Mouse (Mus musculus): ENCODE measurements around the gene Fam213b. TPM values are rescaled to one million over a fixed set of nuclear protein-coding genes. Genes with fewer than 3 reads are reported as not detected.
A peak's percentile ranks its signal among the peaks of the same experiment; 100 is the strongest.

The Fam213b gene
- total RNA-seq, 2 experiments from 2014 or later: 82.5 to 98.2 TPM

DNA sequence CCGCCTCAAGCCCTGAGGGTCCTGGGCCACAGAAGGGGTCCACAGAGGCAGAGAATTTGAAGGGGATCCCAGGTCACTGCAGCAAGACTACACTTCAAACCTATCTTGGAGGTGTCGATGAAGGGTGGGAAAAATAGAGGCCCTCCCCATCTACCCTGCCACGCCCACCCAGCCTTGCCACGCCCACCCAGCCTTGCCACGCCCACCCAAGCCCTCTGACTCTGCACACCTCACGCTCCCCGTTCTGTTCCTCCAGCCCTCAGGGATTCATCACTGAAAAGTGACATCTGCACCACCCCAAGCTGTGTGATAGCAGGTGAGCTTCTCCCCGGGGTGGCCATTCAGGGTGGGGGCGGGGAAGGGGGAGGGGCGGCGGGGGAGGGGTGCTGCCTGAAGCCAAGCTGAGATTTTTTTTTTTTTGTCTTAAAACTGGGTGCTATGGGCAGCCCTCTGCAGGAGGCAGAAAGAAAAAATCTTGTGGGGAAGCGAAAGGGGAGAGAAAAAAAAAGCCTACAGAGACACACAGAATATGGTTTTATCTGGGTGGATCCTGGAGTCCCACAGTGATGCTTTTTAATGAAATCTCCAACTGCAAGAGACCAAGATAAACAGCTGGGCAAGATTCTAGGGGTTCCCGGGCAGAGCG lies 16.8 kb downstream of the Fam213b start:
- DNase-seq: no peak

DNA sequence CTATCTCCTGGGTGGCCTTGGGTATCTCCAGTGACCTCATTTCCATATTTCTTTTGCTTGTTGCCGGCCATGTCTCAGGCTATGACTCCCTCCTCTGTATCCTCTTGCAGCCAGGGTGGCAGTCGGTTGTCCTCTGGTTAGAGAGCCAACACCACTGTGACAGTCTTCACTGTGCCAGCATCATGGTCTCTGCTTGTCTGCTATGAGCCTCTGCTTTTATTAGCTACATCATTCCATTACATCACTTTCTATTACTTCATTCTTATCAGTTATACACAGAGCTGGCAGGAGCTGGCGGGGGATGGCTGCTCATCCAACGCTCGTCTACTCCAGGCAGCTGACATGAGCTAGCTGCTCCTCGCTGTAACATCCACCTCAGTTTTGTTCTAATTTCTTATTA lies 18.2 kb downstream of the Fam213b start:
- peak; percentile 61 to 78 for DNase-seq

DNA sequence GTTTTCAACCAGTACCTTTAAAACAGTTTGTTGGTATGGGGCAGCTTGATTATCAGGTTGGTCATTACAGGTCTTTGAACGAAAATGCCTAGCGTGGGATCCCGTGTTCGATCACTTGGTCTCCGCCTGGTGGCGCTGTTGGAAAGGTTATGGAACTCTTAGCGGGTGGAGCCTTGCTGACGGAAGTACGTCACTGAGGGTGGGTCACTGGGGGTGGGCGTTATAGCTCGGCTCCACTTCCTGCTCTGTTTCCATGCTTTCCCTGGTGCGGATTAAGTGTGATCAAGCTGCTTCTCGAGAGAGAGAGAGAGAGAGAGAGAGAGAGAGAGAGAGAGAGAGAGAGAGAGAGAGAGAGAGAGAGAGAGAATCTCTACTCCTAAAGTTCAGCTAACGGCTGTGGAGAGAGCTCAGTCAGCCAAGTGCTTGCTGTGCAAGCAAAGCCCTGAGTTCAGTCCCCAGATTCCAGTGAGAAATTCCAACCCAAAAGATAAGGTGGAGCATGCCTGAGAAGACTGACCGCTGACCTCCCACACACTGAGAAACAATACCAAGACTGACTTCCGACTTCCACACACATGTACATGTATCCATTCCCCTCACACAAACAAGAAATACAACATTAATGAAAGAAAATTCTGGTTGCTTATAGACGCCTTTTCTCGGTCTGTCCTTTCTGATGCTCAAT lies 20.9 kb downstream of the Fam213b start:
- peak; percentile 93 to 97 for DNase-seq

DNA sequence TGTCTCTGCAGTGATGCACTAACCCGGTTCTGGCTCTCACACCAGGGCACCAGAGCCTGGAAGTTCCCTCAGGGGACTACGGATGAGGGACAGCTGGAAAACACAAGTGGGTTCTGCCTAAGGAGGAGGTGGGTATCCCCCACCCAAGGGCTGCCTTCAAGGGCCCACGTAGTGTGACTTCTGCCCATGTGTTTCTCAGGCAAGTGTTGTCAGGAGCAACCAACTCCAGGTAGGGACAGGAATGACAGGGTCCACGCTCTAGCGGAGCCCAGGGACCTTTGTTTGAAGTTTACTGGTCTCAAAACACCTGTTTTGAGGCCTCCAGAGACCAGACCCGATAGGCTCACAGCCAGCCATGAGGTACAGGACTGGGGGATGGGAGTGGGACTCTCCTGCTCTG lies 25.7 kb downstream of the Fam213b start:
- DNase-seq: no peak

DNA sequence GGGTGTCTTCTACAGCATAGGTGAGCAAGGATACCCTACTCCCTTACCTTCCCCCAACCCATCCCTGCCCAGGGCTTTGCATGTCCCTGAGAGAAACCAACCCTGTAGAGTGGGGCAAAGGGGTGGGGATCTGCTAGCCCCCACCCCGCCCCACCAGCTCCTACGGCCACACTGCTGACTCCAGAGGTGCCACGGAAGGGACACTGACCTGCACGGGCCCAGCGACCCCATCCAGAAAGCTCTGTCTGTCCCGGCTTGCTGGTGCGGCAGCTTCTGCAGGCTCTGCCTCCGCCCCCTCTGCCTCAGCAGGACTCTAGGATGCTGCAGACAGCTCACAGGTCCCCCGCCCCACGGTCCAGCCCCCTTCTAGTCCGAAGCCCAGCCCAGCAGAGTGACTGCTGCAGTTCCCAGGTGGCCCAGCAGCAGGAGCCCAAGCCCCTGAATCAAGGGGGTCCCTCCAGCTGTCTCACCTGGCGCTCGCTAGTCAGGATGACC lies 27.1 kb downstream of the Fam213b start:
- DNase-seq: no peak

DNA sequence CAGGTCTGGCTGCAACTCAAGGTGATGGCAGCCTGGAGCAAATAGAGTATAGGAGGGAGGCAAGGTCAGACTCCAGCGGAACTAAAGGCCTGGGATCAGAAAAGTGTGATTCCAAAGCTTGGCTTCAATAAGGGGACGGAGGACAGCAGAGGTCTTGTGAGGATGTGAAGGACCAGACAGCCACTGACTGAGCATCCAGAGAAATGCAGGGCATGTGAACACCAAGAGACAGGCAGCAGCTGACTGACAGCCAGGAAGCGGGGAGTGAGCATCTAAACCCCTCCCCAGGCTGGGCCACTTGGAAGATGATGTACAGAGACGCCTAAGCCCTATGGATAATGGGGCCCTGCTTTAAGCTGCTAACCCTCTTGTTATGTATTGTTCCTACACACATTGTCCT lies 28.2 kb downstream of the Fam213b start:
- DNase-seq: no peak

DNA sequence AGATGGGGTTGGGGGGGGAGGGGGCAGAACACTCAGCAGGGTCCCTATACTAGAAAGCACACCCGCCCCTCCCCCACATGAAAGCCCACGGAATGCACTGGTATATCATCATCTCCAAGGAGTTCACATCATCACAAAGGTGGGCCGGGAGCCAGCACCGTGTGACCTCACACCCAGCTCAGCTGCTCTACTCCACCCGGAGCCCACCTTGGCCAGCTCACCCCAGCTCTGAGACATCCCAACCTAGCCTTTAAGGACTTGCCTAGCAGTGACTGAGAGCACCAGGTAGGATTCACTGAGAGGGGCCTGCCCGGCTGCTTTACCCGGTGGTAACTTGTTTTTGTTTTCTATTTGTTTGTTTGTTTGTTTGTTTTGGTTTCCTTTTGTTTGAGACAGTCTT lies 29.5 kb downstream of the Fam213b start, which contains the start of gene Mmel1:
Gene Mmel1, plus strand, starts transcription at position 146 of the 400 bp plus-strand sequence.
- no peak for DNase-seq

DNA sequence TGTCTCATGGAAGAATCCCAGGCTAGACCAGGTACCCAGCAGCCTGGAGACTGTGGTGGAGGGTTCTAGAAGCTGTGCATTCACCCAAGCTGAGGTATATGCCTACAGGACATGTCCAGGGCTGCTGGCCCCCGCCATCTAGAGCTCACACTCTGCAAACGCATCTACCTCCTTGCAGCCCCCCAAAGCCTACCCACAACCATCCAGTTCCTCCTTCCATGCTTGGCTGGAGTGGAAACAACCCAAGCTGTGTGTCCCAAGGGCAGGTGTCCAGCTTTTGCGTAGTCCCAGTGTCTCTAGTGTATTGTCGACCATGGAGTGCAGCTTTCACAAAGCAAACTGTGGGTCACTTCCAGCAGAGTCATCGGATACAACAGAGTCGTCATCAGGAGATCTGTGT lies 31.7 kb downstream of the Fam213b start:
- no peak for DNase-seq

DNA sequence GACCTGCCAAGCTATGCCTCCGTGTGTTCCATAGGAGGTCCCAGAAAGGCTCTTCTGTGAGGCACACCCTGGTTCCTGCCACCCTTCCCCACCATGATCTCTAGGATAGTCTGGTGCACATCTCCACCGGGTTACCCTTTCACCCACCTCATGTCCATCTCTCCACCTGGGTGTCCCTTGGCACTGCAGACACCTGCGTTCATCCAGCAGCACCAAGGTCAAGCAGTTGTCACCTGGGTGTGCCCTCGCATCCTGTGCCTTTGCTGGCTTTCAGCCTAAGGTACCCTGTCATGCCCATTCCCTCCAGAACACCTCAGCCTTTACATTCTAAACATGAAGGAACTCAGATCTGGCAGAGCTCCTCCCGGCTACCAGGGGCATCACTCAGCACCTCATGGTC lies 32.5 kb downstream of the Fam213b start:
- no peak for DNase-seq

DNA sequence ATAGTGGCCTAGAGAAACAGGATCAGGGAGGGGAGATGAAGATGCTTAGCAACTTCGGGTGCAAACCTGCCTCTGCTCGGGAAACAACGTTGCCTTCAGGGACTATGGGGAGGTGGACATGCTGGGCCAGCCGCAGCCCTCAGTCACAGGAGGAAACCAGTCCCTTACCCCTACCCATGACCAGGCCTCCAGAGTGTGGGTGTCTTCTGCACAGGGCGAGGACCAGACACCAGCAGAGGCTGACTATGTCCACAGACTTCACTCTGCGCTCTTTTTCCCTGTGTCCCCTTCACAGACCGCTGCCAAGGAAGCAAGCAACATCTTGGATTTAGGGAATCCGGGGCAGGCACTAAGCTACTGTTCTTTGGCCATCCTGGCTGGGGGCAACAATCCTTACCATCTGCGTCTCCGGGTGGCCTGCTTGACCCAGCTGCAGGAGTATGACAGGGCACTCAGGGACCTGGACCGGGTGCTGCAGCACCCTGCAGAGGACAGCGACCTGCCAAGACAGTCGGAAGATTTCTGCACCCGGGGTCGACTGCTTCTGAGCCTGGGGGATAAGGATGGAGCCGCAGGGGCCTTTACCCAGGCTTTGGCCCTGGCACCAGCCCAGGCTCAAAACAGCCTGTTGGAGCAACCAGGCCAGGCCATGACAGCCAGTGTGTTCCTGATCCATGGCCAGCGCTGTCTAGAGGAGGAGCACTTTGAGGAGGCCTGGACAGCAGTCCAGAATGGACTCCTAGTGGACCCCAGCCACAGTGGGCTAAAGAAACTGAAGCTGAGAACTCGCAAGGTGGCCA lies 33.8 kb downstream of the Fam213b start:
- no peak for DNase-seq

DNA sequence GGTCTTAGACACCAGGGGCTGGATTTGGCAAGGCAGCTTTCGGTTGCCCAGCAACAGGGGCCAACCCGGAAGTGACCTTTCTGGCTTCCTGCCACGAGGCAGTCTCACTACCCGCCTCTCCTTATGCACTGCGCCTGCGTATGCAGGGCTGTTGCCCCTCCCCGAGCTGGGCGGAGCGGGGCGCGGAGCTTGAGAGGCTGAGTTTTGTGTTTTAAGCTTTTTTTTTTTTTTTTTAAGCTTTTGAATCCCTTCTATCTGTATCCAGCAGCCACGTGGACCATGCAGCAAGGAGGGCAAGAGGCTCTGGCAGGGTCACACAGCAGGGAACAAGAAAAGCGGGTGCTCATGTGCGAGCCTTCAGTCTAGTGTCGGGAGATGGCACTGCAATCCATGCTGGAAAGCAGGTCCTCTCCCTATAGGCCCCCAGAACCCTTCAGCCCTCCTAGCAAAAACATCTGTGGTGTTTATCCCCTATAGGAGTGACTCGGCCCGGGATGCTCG lies 34.6 kb downstream of the Fam213b start:
- peak; percentile 93 for DNase-seq

DNA sequence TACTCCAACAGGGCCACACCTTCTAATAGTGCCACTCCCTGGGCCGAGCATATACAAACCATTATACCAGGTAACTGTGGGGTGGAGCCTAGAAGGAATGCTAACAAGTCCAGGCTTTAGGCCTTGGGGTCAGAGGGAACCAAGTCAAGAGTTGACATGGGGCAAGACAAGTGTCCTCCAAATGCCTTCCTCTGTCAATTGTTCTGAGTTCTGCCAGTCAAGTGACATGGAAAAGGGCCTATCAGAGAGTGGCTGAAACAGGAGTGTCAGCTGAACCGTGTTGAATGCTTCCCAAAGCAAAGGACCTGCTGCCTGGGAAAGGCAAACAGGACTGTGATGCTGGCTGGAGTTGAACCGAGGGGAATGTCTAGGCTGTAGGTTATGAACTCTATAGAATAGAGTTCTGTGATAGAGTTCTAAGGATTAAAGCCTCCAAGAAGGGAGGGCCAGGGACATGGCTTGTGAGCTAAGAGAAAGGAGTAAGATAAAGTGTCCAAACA lies 35.4 kb downstream of the Fam213b start:
- DNase-seq: no peak

DNA sequence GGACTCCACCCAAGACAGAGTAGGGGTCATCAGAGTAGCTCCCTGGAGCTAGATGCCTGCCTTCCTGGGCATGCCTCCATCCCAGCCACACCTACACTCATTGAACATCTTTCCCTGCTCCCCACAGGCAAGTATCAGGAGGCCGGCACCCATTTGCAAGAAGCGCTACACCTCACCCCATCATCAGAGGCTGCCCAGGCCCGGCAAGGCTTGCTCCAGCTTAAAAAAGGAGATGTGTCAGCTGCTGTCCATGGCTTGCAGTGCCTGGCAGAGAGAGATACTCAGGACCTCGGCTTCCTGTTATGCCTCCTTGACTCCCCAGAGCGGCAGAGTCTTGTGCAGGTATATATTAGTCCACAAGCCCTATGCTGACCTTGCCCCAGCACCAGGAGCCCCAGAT lies 37.0 kb downstream of the Fam213b start:
- DNase-seq: no peak

DNA sequence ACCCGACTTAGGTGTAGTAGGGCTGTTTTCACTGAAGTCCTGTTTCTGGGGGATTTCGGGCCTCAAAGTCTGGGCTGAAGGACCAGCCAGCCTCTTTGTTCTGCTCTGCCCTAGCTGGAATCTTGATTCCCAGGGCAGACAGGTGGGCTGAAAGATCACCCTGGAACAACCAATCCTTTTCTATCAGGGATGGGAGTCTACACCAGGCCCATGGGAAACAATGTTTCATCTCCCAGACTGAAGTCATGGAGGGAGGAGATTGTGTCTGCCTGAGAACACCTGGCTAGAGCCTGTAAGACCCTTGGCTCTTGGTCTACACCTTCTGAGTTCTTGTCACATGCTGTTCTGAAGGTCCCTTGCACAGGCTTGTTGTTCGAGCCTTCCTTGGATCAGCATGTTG lies 40.3 kb downstream of the Fam213b start:
- no peak for DNase-seq

DNA sequence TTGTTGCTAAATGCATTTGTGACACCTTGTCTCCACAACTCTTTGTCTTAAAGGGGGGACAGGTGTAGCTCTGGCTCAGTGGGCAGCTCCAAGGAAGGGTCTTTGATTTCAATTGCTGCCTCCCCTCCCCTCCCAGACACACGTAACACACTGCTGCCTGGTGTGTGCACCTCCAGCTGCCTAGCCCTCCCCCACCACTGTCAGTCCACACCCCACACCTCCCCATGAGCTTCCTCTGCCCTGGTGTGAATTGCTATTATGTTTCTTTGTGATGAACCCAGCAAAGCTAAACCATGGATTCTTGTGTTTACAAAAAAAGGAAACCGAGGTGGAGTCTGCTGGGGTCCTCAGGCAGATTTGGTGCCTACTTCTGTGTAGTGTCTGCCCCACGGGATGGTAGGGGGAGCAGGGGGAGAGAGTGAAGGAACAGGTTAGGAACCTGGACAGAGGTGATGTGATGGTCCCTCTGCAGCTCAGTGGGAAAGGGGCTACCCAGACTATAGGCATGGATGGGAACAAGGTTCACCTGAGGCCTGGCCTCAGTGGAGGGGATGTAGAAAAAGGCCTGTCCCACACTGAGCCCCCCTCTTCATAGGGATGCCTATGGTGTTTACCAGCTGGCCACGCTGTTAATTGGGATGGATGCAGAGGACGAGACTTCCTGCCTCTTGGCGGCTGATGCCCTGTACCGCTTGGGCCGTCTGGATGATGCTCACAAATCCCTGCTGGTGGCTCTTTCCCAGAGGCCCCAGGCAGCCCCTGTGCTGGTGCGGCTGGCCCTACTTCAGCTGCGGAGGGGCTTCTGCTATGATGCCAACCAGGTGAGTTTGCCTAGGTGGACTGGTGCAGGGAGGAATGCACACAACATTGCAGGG lies 41.3 kb downstream of the Fam213b start:
- no peak for DNase-seq

DNA sequence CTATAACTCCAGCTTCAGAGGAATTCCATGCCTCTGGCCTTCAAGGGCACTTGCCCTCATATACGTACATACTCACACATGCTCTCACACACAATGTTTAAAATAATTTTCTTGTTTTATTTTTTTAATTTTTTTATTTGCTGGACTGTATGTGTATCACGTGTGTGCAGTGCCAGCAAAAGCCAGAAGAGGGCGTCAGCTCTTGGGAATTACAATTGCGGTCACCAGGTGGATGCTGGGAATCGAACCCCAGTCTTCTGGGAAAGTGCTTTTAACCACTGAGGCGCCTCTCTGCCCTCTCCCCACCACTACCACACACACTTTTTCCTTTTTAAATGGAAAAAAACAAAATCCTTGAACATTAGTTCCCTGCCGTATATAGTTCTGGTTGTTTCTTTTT lies 42.1 kb downstream of the Fam213b start:
- no peak for DNase-seq

DNA sequence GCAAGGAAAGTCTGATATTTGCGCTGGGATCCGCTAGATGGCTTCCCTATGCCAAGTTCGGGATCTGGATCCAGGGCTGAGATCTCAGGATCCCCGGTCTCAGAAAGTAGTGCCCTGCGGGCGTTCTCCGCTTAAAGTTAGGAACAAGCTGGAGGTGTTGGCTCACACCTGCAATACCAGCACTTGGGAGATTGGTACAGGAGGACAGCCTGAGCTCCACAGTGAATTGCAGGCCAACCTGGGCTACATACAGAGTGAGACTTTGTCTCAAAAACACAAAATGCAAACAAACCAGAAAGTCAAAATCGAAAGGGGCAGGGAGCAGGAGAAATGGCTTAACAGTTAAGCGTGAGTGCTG lies 42.5 kb downstream of the Fam213b start:
- DNase-seq: no peak

DNA sequence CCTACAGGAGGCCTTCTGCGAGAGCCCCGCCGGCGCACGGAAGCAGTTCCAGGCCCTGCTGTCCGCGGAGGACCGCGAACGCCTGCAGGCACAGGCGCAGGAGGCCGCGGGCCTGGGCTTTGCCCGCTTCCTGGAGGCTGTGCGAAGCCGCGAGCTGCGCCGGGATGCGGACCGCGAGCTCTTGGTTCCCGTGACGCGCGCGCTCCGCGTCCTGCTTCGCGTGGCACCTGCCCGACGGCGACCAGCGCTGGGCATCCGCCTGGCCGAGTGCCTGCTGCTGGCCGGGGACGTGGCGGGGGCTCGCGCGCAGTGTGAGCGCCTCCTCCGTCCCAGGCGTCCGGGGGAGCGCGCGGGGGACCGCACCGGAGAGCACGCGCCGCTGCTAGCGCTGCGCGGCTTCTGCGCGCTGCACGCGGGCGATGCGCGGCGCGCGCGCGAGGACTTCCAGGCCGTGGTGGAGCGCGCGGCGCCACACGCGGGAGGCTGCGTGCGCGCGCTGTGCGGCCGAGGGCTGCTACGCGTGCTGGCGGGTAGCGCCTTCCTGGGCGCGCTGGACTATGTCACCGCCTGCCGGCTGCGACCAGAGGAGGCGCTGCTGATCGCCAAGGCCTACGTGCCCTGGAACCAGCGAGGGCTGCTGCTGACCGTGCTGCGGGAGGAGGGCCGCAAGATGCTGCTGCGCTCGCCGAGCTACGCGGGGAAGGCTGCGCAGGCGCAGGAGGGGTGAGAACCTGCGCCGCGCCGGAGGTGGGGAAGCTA lies 43.0 kb downstream of the Fam213b start:
- DNase-seq: peak; percentile 76 to 83

DNA sequence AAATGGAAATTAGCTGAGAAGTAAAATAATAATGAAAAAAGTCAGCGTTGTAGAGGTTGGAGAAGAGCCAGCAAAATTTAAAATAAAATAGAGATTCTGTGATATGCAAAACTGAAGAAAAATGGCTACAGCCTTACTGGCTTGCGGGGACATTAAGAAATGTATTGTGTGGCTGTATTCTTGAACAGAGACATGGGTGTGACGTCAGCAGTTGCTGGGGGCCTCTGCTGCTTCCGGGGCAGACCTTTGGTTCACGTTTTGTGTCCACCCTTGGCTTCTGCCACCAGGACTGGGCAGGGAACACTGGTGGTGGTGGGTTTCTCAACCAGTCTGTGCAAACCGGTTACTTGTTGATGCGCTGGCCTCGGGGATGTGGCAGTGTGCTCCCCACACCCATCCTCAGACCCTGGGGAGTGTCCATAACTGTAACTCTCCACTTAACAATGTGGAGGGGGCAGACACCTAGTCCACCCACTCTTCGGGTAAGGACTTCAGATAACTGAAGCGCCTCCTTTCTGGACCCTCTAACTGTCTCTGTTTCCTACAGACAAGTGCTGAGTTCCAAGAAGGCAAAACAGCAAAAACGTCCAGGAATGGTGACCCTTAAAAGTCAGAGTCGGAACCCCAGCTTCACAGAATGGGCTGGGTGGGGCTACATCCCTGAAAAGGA lies 44.1 kb downstream of the Fam213b start:
- DNase-seq: no peak

DNA sequence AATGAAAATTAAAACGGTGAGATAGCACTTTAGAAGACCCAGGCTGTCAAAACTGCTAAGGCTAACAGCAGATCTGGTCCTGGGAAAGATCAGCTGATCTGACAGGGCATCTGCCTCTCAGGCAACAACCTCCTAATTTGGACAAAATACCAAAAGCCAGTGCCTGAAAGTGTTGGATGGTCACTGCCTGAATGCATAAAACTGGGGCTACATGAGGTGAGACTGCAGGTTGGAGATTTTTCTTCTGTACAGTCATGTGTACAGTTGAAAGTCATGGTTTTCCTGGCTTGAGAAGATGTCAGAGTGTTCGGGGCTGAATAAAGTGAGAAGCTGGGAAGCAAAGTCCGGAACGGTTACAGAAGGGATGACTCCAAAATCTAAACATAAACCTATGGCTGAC lies 45.1 kb downstream of the Fam213b start:
- no peak for DNase-seq
